Mouse (Mus musculus) lung, embryonic 15.5 days (tissue): ENCODE measurements around the gene Pitpnc1. TPM values are rescaled to one million over a fixed set of nuclear protein-coding genes. Genes with fewer than 3 reads are reported as not detected.
"Not testable (repeated sequence)": the region's sequence is repeated elsewhere in the genome, so short reads cannot be mapped to it uniquely, and the experiment has no call there.

ENCODE experiments used
- ATAC-seq: fragments of 200-750 bp; cut with Nextera tagmentation; 2 replicates; pipeline ENCODE4 v1.8.0; 2017; ENCODE audit warnings: moderate number of reproducible peaks, borderline replicate concordance; ENCODE audit not compliant: low FRiP score, low TSS enrichment; ENCODE audit errors: extremely low read depth
- H3K27ac ChIP-seq: fragments of 300-500 bp; sonication (generic); 2 replicates; pipeline ENCODE4 v1.5.1; 2015; ENCODE audit warnings: moderate library complexity, mild to moderate bottlenecking, inconsistent platforms
- H3K27me3 ChIP-seq: fragments of 300-500 bp; sonication (generic); 2 replicates; pipeline ENCODE4 v1.6.1; 2015; ENCODE audit warnings: inconsistent platforms
- H3K36me3 ChIP-seq: fragments of 300-500 bp; sonication (generic); 2 replicates; pipeline ENCODE4 v1.6.1; 2015; ENCODE audit warnings: inconsistent platforms
- H3K4me1 ChIP-seq: fragments of 300-500 bp; sonication (generic); 2 replicates; pipeline ENCODE4 v1.6.1; 2015; ENCODE audit warnings: inconsistent platforms
- H3K4me2 ChIP-seq: fragments of 300-500 bp; sonication (generic); 2 replicates; pipeline ENCODE4 v1.6.1; 2015; ENCODE audit warnings: inconsistent platforms, mild to moderate bottlenecking, moderate library complexity
- H3K4me3 ChIP-seq: fragments of 300-500 bp; sonication (generic); 2 replicates; pipeline ENCODE4 v1.5.1; 2015; ENCODE audit warnings: mild to moderate bottlenecking, inconsistent platforms
- H3K9ac ChIP-seq: fragments of 300-500 bp; sonication (generic); 2 replicates; pipeline ENCODE4 v1.6.1; 2015; ENCODE audit warnings: inconsistent platforms
- H3K9me3 ChIP-seq: fragments of 300-500 bp; sonication (generic); 2 replicates; pipeline ENCODE4 v1.6.1; 2016; ENCODE audit warnings: inconsistent platforms
- WGBS: fragments of 180-500 bp; shearing (Covaris S2); methylation state at CpG from one replicate; pipeline ENCODE4 v1.1.7; 2015; 5-methylcytosine and 5-hydroxymethylcytosine counted together
- polyA plus RNA-seq: library from polyadenylated mRNA; unstranded; fragments of >200 nt; fragmentation: Nextera tagmentation; extraction: Ambion mirVana; gene quantifications from 2 replicates; pipeline ENCODE4 v1.2.1, GENCODE M21; 2015

Gene Pitpnc1
- 15.9 and 16.7 TPM in 2 replicates for polyA plus RNA-seq

DNA sequence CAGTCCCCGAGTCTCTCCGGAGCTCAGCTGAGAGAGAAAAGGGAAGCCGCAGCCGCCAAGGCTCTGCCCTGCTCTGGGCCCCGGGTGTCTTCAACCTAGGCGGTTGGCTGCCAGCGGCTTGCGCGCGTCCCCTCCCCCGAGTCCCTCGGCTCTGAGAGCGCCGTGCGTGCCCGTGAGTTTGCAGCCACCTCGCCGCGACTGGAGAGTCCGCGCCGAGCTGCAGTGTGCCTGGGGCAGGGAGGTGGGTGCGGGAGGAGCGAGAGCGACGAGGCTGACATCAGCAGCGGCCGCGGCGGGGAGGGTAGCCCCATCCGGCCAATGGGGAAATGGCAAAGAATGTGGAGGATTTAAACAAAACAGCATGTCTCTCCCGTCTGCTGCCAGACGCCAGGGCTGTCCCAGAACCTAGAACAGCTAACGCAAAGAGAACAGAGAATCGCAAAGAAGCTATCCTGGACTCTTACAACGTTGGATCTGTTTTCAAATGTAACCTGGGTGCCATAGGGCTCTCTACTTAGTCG lies at the start of gene Pitpnc1:
Pitpnc1 (minus strand) TSS at position 179 of the 521 bp plus-strand sequence.
- Histone ChIP-seq H3K36me3 (no peaks in the 10 kb centered on the region), H3K27ac (peak within 1 kb of the TSS; percentile 94), H3K4me2 (peak within 1 kb of the TSS; percentile 87), H3K9me3 (no peaks in the 10 kb centered on the region), H3K4me1 (peaks cover 34% of the 10 kb centered on the region), H3K4me3 (peak within 1 kb of the TSS; percentile 70), H3K9ac (peak within 1 kb of the TSS; percentile 78), H3K27me3 (no peaks in the 10 kb centered on the region)
- ATAC-seq, result peak; percentile 88
- WGBS, result under 1% methylated on average over 35 of the region's 37 CpGs

DNA sequence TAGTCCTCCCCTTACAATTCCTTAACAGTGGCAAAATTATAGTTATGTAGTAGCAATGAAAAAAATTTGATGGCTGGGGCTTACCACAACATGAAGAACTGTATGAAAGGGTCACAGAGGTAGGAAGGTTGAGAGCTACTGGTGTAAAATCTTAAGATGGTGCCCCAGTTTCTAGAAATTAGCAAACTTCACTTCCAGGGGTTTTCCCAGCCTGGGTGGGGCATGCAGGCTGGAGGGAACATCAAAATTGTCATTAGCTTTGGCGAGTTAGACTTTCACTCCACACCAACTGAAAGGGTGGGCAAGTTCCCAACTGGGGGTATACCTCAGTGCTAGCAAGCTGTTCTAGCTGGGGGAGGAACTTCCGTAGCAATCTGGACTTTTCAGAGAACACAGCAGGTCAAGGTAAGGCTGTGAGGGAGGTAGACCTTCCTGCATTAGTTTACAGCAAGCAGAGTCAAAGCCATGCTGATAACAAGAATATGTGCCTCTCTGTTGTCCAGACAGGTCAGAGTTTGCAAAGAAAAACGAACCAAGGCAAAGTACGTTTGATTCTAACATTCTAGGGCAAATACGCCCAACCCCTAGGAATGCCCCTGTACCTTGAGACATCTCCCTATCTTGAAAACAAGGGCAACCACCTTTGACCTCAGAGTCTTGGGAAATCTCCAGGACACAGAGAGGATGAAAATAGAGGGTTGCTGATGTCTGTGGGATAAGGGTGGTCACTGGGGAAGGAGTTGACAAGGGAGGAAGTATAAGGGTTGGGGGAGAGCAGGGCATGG lies 48.3 kb upstream of the Pitpnc1 start:
- no peaks in the 10 kb centered on the region for H3K27me3 ChIP-seq
- H3K4me1 ChIP-seq, result no peaks in the 10 kb centered on the region
- H3K9me3 ChIP-seq, result no peaks in the 10 kb centered on the region
- 56% methylated on average over 5 of the region's 5 CpGs for WGBS
- H3K36me3 ChIP-seq, result no peaks in the 10 kb centered on the region
- H3K9ac ChIP-seq, result no peak overlapping the region
- no peak overlapping the region for H3K27ac ChIP-seq
- no peak overlapping the region for H3K4me2 ChIP-seq
- ATAC-seq, result no peak
- H3K4me3 ChIP-seq, result no peak overlapping the region

DNA sequence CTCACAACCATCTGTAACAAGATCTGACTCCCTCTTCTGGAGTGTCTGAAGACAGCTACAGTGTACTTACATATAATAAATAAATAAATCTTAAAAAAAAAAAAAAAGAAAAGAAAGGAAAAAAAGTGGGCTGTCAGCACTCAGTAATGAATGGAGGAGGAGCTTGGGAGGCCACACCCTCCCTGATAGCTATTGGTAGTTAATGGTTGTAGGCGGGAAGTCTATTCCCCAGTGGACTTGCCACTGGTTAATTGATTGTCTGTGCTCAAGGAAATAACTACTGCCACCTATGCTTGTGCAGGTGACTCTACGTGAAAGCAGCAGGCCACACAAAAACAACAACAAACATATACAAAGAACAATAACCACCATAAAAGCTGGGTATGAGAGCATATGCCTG lies 45.9 kb upstream of the Pitpnc1 start:
- WGBS, result 92% methylated on average over 2 of the region's 2 CpGs
- H3K9me3 ChIP-seq, result no peaks in the 10 kb centered on the region
- H3K4me1 ChIP-seq, result peaks cover 3% of the 10 kb centered on the region
- no peaks in the 10 kb centered on the region for H3K27me3 ChIP-seq
- no peak for ATAC-seq
- H3K9ac ChIP-seq, result no peak overlapping the region
- no peak overlapping the region for H3K27ac ChIP-seq
- H3K36me3 ChIP-seq, result no peaks in the 10 kb centered on the region
- no peak overlapping the region for H3K4me3 ChIP-seq
- no peak overlapping the region for H3K4me2 ChIP-seq

DNA sequence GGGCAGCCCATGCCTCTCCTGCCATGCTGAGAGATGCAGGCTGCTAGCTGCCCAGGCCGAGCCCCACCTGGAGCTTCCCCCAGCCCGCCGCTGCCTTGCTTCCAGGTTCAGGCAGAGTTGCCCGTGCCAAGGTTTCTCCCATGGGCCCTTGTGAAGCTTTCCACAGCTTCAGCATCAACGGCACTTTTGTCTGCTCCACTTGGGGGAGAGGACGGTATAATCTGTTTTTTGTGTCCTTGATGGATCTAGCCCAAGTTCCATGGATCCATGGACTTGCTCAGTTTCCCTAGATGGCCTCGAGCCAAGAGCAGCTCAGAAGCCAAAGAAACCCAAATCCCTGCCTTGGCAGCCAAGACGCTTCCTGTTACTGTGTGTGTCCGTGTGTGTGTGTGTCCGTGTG lies 42.5 kb upstream of the Pitpnc1 start:
- no peaks in the 10 kb centered on the region for H3K36me3 ChIP-seq
- H3K27ac ChIP-seq, result no peak overlapping the region
- no peaks in the 10 kb centered on the region for H3K9me3 ChIP-seq
- H3K9ac ChIP-seq, result no peak overlapping the region
- 48% methylated on average over 10 of the region's 10 CpGs for WGBS
- H3K27me3 ChIP-seq, result no peaks in the 10 kb centered on the region
- no peak overlapping the region for H3K4me3 ChIP-seq
- H3K4me2 ChIP-seq, result no peak overlapping the region
- H3K4me1 ChIP-seq, result peaks cover 20% of the 10 kb centered on the region
- ATAC-seq, result no peak

DNA sequence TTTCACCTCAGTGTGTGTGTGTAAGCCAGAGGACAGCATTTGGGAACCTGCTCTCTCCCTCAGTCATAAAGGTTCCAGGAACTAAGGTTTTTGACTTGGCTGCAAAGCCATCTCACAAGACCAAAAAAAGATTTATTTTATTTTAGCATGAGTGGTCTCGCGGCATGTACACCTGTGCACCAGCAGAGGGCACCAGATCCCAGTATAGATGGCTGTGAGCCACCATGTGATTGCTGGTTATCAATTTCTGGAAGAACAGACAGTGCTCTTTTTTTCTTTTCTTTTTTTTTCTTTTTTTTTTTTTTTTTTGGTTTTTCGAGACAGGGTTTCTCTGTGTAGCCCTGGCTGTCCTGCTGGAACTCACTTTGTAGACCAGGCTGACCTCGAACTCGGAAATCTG lies 41.5 kb upstream of the Pitpnc1 start:
- H3K9ac ChIP-seq, ATAC-seq, H3K27me3 ChIP-seq, H3K27ac ChIP-seq, H3K4me3 ChIP-seq, H3K9me3 ChIP-seq, H3K4me2 ChIP-seq, H3K36me3 ChIP-seq: not testable (repeated sequence)
- H3K4me1 ChIP-seq, result peaks cover 20% of the 10 kb centered on the region
- 45% methylated on average over 5 of the region's 5 CpGs for WGBS

DNA sequence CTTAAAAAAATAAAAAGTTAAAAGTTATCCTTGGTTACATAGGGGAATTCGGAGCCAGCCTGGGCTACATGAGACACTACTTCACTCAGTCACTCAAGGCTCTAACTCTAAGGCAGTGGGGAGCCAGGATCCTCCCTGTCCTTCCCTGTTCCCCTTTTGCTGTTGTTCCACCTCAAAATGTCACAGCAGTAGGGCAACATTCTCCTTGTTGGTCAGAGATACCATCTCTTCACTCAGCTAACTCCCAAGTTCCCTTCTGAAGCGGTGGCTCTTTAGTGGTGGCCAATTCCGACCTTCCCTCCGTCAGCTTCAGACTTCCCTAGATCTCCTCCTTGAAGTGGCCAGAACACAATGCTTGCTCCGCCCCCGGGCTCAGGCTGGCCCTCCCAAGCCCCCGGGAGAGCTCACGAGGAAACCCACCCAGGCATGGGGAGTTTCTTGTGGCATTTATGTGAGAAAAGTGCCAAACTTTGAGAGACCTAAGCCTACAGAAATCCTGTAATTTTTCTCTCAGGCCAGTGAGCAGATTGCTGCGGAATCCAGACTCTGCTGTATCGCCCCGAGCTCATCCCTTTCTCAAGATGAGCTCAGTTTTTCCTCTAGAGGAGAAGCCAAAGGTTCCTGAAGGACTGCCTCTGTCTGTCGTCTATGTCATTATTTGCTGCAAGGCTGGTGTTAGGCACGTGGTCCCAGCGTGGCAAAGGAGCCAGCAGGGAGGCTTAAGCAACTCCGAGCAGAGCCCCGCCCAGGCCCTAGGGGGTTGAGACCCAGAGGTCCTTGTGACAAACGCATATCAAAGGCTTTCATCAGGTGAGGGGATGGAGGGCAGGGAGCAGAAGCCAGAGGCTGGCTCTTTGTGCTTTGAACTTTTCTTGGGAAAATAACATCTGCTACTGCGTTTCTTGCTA lies 40.1 kb upstream of the Pitpnc1 start:
- H3K27ac ChIP-seq, result no peak overlapping the region
- 0 out of 2 replicates have a peak overlapping the region, but pooled peaks have one; percentile 0 for H3K4me3 ChIP-seq
- no peaks in the 10 kb centered on the region for H3K9me3 ChIP-seq
- H3K9ac ChIP-seq, result peak overlapping the region; percentile 27; the same call in 1 of the 2 replicates
- H3K36me3 ChIP-seq, result no peaks in the 10 kb centered on the region
- ATAC-seq, result peak; percentile 51; the same call in 1 of the 2 replicates
- H3K4me1 ChIP-seq, result peaks cover 20% of the 10 kb centered on the region
- H3K4me2 ChIP-seq, result peak overlapping the region; percentile 40
- H3K27me3 ChIP-seq, result no peaks in the 10 kb centered on the region
- 5% methylated on average over 18 of the region's 18 CpGs for WGBS

DNA sequence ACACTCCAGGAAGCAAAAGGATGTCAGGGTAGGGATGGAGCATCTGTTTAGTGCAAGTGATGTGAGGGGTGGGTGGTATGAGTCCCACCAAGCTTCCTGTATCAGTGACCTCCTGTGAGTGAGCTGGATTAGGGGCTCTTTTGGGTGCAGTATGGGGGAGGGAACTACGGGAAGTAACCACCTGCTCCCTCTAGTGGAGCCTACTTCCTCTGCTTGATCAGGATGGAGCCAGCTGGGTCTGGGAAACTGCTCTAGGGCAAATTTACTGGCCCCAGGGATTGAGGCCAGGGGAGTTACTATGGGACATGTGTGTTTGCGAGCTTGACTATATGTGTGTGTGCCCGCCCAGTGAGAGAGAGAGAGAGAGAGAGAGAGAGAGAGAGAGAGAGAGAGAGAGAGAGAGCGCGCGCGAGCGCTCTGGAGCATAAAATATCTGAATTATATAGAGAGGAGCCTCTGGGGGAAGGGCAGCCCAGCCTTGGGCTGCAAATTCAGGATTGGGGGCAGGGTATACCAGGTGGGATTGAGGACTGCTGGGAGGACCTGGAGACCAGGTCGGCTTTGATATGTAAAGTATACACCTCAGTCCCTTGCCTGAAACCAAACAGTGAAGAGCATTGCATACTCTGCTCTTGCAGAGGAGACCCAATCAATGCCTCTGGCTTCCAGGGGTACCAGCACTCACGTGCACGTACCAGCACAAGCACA lies 39.3 kb upstream of the Pitpnc1 start:
- peak overlapping the region; percentile 40; the same call in 1 of the 2 replicates for H3K4me2 ChIP-seq
- no peaks in the 10 kb centered on the region for H3K9me3 ChIP-seq
- no peaks in the 10 kb centered on the region for H3K27me3 ChIP-seq
- 18% methylated on average over 11 of the region's 11 CpGs for WGBS
- peak; percentile 39; the same call in 1 of the 2 replicates for ATAC-seq
- peaks cover 20% of the 10 kb centered on the region for H3K4me1 ChIP-seq
- H3K4me3 ChIP-seq, result no peak overlapping the region
- no peak overlapping the region for H3K9ac ChIP-seq
- no peak overlapping the region for H3K27ac ChIP-seq
- no peaks in the 10 kb centered on the region for H3K36me3 ChIP-seq

DNA sequence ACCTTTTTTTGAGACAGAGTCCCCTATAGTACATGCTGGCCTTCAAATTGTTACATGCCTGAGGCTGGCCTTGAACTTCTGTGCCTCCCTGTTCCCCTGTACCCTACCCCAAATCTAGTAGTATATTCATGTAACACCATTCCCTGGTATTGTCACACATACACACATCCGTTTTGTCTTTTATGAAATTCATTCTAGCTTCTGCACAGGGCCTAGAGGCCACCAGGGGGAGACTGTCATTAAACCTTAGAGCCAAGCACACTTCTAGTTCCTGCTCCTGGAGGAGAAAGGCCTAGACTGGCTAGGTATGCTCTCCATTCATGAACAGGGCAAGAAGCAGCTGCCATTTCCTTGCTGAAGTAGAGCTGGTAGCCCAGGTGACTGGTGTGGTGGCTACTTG lies 35.8 kb upstream of the Pitpnc1 start:
- Histone ChIP-seq H3K27ac (no peak overlapping the region), H3K4me1 (peaks cover 16% of the 10 kb centered on the region), H3K4me3 (no peak overlapping the region), H3K4me2 (no peak overlapping the region), H3K9me3 (no peaks in the 10 kb centered on the region), H3K36me3 (no peaks in the 10 kb centered on the region; the same call in 1 of the 2 replicates), H3K9ac (no peak overlapping the region), H3K27me3 (no peaks in the 10 kb centered on the region)
- ATAC-seq, result no peak
- WGBS, result 65% methylated on average over 1 of the region's 1 CpGs

DNA sequence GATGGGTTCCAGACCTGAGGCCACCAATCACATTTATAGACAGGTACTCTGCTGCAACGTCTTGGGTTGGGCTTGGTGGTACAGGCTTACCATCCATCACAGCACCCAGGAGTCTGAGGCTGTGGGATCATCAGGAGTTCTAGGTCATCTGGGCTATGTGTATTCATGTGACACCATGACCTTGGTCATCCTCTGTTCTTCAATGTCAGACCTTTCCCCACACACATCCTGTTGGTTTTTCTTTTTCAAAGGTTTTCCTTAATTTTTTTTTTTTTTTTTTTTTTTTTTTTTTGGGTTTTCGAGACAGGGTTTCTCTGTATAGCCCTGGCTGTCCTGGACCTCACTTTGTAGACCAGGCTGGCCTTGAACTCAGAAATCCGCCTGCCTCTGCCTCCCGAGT lies 33.9 kb upstream of the Pitpnc1 start:
- 89% methylated on average over 3 of the region's 4 CpGs for WGBS
- ATAC-seq, H3K4me3 ChIP-seq, H3K36me3 ChIP-seq, H3K4me1 ChIP-seq, H3K9me3 ChIP-seq, H3K27me3 ChIP-seq, H3K27ac ChIP-seq, H3K9ac ChIP-seq, H3K4me2 ChIP-seq: not testable (repeated sequence)

DNA sequence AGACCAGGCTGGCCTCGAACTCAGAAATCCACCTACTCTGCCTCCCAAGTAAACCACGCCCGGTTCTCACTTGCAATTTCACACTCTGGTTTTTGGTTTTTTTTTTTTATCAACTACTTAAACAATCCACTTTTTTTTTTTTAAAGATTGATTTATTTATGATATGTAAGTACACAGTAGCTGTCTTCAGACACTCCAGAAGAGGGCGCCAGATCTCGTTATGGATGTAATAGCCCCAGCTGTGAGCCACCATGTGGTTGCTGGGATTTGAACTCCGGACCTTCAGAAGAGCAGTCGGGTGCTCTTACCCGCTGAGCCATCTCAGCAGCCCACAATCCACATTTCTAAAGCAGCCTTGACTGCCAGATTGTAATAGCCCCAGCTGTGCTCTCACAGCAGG lies 32.3 kb upstream of the Pitpnc1 start:
- Histone ChIP-seq H3K36me3 (peaks cover 17% of the 10 kb centered on the region), H3K4me1 (no peaks in the 10 kb centered on the region), H3K9me3 (no peaks in the 10 kb centered on the region), H3K4me2 (no peak overlapping the region), H3K27ac (no peak overlapping the region), H3K27me3 (no peaks in the 10 kb centered on the region), H3K4me3 (no peak overlapping the region), H3K9ac (no peak overlapping the region)
- ATAC-seq, result no peak
- WGBS, result 77% methylated on average over 8 of the region's 8 CpGs

DNA sequence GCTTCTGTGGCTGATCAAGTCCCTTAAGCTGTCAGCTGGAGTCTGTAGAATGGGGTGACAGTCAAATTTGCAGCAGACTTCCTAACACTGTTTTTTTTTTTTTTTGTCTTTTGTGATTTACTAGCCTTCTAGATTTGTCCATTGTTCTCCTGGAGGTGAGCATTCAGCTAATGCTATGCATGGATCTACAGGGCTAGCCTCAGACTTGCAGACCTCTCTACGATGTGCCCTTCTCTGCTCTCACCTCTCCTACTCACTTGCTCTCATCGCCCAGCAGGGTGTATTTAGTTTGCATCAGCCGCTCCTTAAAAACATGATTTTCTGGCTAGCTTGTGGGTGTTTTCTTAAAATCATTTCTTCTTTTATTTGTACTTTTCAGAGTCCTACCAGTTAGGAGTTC lies 13.8 kb upstream of the Pitpnc1 start:
- Histone ChIP-seq H3K36me3 (peaks cover 41% of the 10 kb centered on the region), H3K4me2 (no peak overlapping the region), H3K27me3 (no peaks in the 10 kb centered on the region), H3K27ac (no peak overlapping the region), H3K9me3 (no peaks in the 10 kb centered on the region), H3K4me1 (peaks cover 17% of the 10 kb centered on the region), H3K9ac (no peak overlapping the region), H3K4me3 (no peak overlapping the region)
- 84% methylated on average over 3 of the region's 3 CpGs for WGBS
- ATAC-seq, result no peak
